In the genomic region with DNA sequence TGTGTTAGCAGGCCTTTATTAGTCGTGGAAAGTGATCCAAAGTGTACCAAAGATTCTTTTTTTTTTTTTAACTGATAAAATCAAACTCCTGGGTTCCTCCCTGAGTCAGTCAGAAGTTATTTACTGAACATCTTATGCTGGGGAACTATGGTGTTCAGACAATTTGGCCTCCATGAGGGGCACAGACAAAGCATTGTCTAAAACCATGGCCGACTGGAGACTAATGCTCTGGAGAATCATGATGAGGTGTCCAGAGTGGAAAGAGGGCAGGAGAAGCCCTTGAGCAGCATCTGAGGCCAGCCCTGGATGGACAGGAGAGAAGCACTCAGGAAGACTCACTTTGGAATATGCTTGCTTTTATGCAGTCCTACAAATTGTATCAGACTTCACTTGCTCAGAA, we compare ENCODE assay signal across 20 mouse cellular contexts. TPM values are rescaled to one million over a fixed set of nuclear protein-coding genes. Genes with fewer than 3 reads are reported as not detected.
"Had no signal": no experiment of that assay in that cellular context is flagged by ENCODE, and none has a peak within 500 bp of the region (broad histone marks: within the 10 kb centered on the region; RNA-seq: fewer than 3 reads in every experiment).

No protein-coding gene starts in this region.

- H3K27me3 ChIP-seq: midbrain, embryonic 12.5 days; neural tube, embryonic 13.5 days; neural tube, embryonic 15.5 days had no signal

- H3K4me3 ChIP-seq: midbrain, embryonic 10.5 days; midbrain, embryonic 12.5 days; myocyte; neural tube, embryonic 13.5 days; neural tube, embryonic 15.5 days had no signal

- H3K27ac ChIP-seq: midbrain, embryonic 10.5 days; midbrain, embryonic 12.5 days; neural tube, embryonic 13.5 days; neural tube, embryonic 15.5 days had no signal

- H3K4me1 ChIP-seq: midbrain, embryonic 12.5 days had no signal

- DNase-seq: lung, adult 18-20 months; lung, embryonic 14.5 days; lung, postnatal 10 days; lung, postnatal 4 days; midbrain, embryonic 14.5 days; retina, postnatal 1 day; right cerebral cortex, adult 18-20 months; right cerebral cortex, postnatal 25 days; right cerebral cortex, postnatal 4 days; spleen, adult 18-20 months; thymus, adult 18-20 months; thymus, postnatal 14 days; thymus, postnatal 36 days had no signal

- H3K9me3 ChIP-seq: neural tube, embryonic 13.5 days; neural tube, embryonic 15.5 days had no signal

- H3K9ac ChIP-seq: lung, embryonic 14.5 days; midbrain, embryonic 12.5 days; neural tube, embryonic 13.5 days; neural tube, embryonic 15.5 days had no signal

RNA-seq across cellular contexts. Expression of a gene that starts 33.6 kb away (rescaled TPM):
- total RNA-seq: megakaryocyte, adult 5-6 weeks; megakaryocyte-erythroid progenitor cell, adult 5-6 weeks had no signal
